Mouse (Mus musculus) spleen, adult 2 months (tissue): Measurements from ENCODE around the gene Tbxas1.

Source experiments
- CTCF ChIP-seq: fragments of 200-500 bp; IDR thresholded peaks from 2 replicates; pipeline ENCODE4 v1.5.1; 2011; ENCODE audit warnings: mild to moderate bottlenecking, inconsistent platforms; ENCODE audit not compliant: insufficient read depth, insufficient read length, insufficient replicate concordance; ENCODE audit errors: extremely low read depth
- POLR2A ChIP-seq: fragments of 200-500 bp; IDR thresholded peaks from 2 replicates; pipeline ENCODE4 v1.6.1; 2011; ENCODE audit warnings: low read depth, low read length, inconsistent platforms

GRCm38 (mm10) chr6:38921095-38921809 lies 46.0 kb downstream of the Tbxas1 start:
- TF ChIP-seq CTCF (no peak), POLR2A (no peak)
